Mouse (Mus musculus): ENCODE measurements around the gene Mgme1.
A peak's percentile ranks its signal among the peaks of the same experiment; 100 is the strongest.

Mgme1 gene

GRCm38 (mm10) chr2:144265120-144265488 is 5.4 kb upstream of the Mgme1 start:
- no peak for DNase-seq

- peak; percentile 68 for DNase-seq
Observed at GRCm38 (mm10) chr2:144265916-144266683, 4.4 kb upstream of the Mgme1 start.

GRCm38 (mm10) chr2:144267004-144267730 is 3.3 kb upstream of the Mgme1 start:
- no peak for DNase-seq

GRCm38 (mm10) chr2:144267731-144268015 is 2.8 kb upstream of the Mgme1 start:
- DNase-seq = peak; percentile 37

GRCm38 (mm10) chr2:144268446-144269305 is 1.8 kb upstream of the Mgme1 start:
- no peak for DNase-seq

GRCm38 (mm10) chr2:144269306-144269650 is 1.2 kb upstream of the Mgme1 start:
- no peak for DNase-seq

- DNase-seq = no peak
Observed at GRCm38 (mm10) chr2:144269679-144270475, 586 bp upstream of the Mgme1 start.

GRCm38 (mm10) chr2:144272088-144272487 is 1.6 kb downstream of the Mgme1 start:
- no peak for DNase-seq

- DNase-seq = no peak
Observed at GRCm38 (mm10) chr2:144274741-144275140, 4.3 kb downstream of the Mgme1 start.

GRCm38 (mm10) chr2:144276885-144277284 is 6.4 kb downstream of the Mgme1 start:
- DNase-seq = no peak

- no peak for DNase-seq
Observed at GRCm38 (mm10) chr2:144279742-144280141, 9.3 kb downstream of the Mgme1 start.

GRCm38 (mm10) chr2:144280568-144280967 is 10.1 kb downstream of the Mgme1 start:
- DNase-seq = no peak

GRCm38 (mm10) chr2:144281417-144281816 is 11.0 kb downstream of the Mgme1 start:
- DNase-seq = no peak

- DNase-seq = no peak
Observed at GRCm38 (mm10) chr2:144290321-144290720, 19.9 kb downstream of the Mgme1 start.

- peak; percentile 86 for DNase-seq
Observed at GRCm38 (mm10) chr2:144291600-144292305, 21.3 kb downstream of the Mgme1 start.

- DNase-seq = no peak
Observed at GRCm38 (mm10) chr2:144295145-144295735, 24.8 kb downstream of the Mgme1 start.

GRCm38 (mm10) chr2:144299749-144300669 is 29.5 kb downstream of the Mgme1 start:
- peak; percentile 39 for DNase-seq

GRCm38 (mm10) chr2:144301101-144301500 is 30.6 kb downstream of the Mgme1 start:
- DNase-seq = no peak

GRCm38 (mm10) chr2:144305721-144306294 is 35.3 kb downstream of the Mgme1 start:
- DNase-seq = no peak

GRCm38 (mm10) chr2:144308561-144308960 is 38.1 kb downstream of the Mgme1 start:
- no peak for DNase-seq
